Mouse (Mus musculus) lung, postnatal 0 days (tissue): ENCODE measurements at regions not wholly inside any gene's neighbourhood (a gene's known extent, or its start where the extent isn't known, plus 50 kb on each side); places are given as distances from the start of the nearest gene placed in this dataset.
A peak's percentile ranks its signal among the peaks of the same experiment; 100 is the strongest.

Source experiments
- ATAC-seq: fragments of 200-750 bp; cut with Nextera tagmentation; 2 replicates; pipeline ENCODE4 v1.8.0; 2017; ENCODE audit warnings: moderate library complexity
- DNase-seq: peaks from one replicate; pipeline ENCODE4 v3.0.0-alpha.2; 2016; ENCODE audit warnings: low spot score
- H3K27ac ChIP-seq: fragments of 300-500 bp; sonication (generic); 2 replicates; pipeline ENCODE4 v1.5.1; 2014; ENCODE audit warnings: antibody characterized with exemption, mild to moderate bottlenecking, low read length, mixed read lengths
- H3K27me3 ChIP-seq: fragments of 300-500 bp; sonication (generic); replicated peaks from 2 replicates; pipeline ENCODE4 v1.6.1; 2014; ENCODE audit warnings: low read length, mixed read lengths; ENCODE audit not compliant: insufficient read depth
- H3K36me3 ChIP-seq: fragments of 300-500 bp; sonication (generic); 2 replicates; pipeline ENCODE4 v1.6.1; 2014; ENCODE audit warnings: low read length, mixed read lengths; ENCODE audit not compliant: insufficient read depth
- H3K4me1 ChIP-seq: fragments of 300-500 bp; sonication (generic); 2 replicates; pipeline ENCODE4 v1.6.1; 2014; ENCODE audit warnings: antibody characterized with exemption, low read depth, low read length, mixed read lengths; ENCODE audit not compliant: insufficient read depth
- H3K4me2 ChIP-seq: fragments of 300-500 bp; sonication (generic); replicated peaks from 2 replicates; pipeline ENCODE4 v1.6.1; 2014; ENCODE audit warnings: low read depth, mild to moderate bottlenecking, low read length, moderate library complexity, mixed read lengths
- H3K4me3 ChIP-seq: fragments of 300-500 bp; sonication (generic); 2 replicates; pipeline ENCODE4 v1.5.1; 2014; ENCODE audit warnings: low read depth, low read length
- H3K9ac ChIP-seq: fragments of 300-500 bp; sonication (generic); replicated peaks from 2 replicates; pipeline ENCODE4 v1.6.1; 2014; ENCODE audit warnings: low read depth, mild to moderate bottlenecking
- H3K9me3 ChIP-seq: fragments of 300-500 bp; sonication (generic); 2 replicates; pipeline ENCODE4 v1.6.1; 2016; ENCODE audit warnings: low read length, mixed read lengths
- CTCF ChIP-seq: IDR thresholded peaks from 2 replicates; pipeline ENCODE4 v1.5.1; 2016; ENCODE audit warnings: antibody characterized with exemption, mild to moderate bottlenecking
- EP300 ChIP-seq: IDR thresholded peaks from 2 replicates; pipeline ENCODE4 v1.6.1; 2016; ENCODE audit warnings: antibody characterized with exemption, mild to moderate bottlenecking, control low read depth
- WGBS: fragments of 180-500 bp; shearing (Covaris S2); extraction: QIAGEN DNeasy Blood & Tissue Kit; methylation state at CpG from one replicate; pipeline ENCODE4 v1.1.7; 2014; 5-methylcytosine and 5-hydroxymethylcytosine counted together

DNA sequence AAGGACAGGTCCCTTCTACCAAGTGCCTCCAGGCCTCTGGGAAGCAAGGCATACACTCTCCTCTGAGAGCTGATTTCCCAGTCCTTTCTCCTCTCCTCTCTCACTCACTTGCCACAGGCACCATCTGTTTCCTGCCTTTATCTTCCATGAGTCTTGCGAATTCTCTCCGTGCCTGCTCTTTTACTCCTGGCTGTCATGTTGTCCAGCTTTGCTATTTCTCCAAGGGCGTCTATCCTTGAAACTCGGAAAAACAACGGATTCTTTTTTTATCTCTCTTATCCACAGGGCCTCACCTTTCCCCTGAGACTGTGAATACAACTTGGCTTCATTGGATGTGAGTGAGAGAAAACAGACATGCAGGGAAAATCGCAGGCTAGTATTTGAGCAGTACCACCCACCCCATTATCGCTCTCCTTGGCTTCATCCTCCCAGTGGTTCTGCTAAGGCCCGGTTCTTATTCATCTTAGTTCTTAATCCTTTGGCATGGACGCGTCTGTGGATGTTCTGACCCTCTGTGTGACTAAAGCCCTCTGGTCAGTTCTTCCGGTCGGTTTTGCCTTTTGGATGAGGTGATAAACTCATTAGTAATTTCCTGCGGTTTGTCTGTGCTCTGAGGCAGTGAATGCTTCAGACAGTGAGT is 159.4 kb downstream of the Rap2a start:
- no peak overlapping the region for H3K27ac ChIP-seq

DNA sequence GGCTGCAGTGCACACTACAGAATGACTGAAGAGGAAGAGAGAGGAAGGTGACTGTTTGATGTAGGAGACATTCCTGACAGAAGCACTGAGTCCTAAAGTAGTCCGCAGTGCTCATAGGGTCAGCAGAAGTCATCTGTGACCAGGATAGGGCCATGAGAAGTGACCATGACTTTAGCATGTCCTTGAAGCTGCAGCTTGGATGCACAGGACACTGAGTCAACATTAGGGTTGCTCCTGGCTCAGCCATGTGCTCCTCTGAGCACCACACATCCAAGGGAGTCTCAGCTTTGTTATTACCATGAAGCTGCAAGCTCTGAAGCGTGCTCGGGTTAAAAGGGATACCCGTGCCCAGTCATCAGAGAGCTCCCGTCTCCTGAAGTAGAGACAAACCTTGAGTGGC is 164.3 kb downstream of the Rap2a start:
- ATAC-seq: no peak
- no peak for TF ChIP-seq CTCF
- no peak for TF ChIP-seq EP300
- Histone ChIP-seq H3K27ac (no peak overlapping the region), H3K9ac (no peak overlapping the region), H3K4me3 (no peak overlapping the region), H3K36me3 (no peaks in the 10 kb centered on the region), H3K4me2 (no peak overlapping the region), H3K4me1 (no peaks in the 10 kb centered on the region), H3K9me3 (no peaks in the 10 kb centered on the region), H3K27me3 (no peaks in the 10 kb centered on the region)
- 86% methylated on average over 5 of the region's 5 CpGs for WGBS
- no peak for DNase-seq

More for the DNA sequence above, 159.4 kb downstream of the Rap2a start:
- peak; percentile 67; the same call in 1 of the 2 replicates for ATAC-seq
- no peak overlapping the region for H3K4me3 ChIP-seq
- H3K4me2 ChIP-seq: no peak overlapping the region
- no peaks in the 10 kb centered on the region for H3K4me1 ChIP-seq
- H3K36me3 ChIP-seq: no peaks in the 10 kb centered on the region
- no peaks in the 10 kb centered on the region for H3K27me3 ChIP-seq
- H3K9ac ChIP-seq: no peak overlapping the region
- 39% methylated on average over 13 of the region's 13 CpGs for WGBS
- DNase-seq: peak; percentile 41
- no peaks in the 10 kb centered on the region for H3K9me3 ChIP-seq
- TF ChIP-seq CTCF (no peak), EP300 (peak; percentile 5; the same call in 1 of the 2 replicates)

DNA sequence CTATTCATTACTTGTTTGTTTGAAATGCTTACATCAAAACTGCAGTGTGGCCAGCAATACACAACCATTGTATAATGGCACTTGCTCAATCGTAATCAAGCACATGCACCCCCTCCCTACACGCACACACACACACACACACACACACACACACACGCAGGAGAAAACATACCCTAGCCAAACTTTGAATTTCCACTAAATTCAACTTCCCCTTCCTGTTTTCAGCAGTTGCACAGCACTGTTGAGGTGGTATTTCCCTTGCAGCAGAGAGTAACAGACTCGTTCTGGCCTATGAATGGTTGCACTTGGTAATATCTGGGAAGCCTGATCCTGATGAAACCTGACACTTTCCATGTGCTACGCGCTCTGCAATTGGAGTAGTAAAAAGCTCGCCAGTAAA is 173.8 kb downstream of the Rap2a start:
- Histone ChIP-seq H3K4me3 (no peak overlapping the region), H3K4me1 (no peaks in the 10 kb centered on the region), H3K27ac (no peak overlapping the region), H3K27me3 (no peaks in the 10 kb centered on the region), H3K9me3 (no peaks in the 10 kb centered on the region), H3K4me2 (no peak overlapping the region), H3K36me3 (no peaks in the 10 kb centered on the region), H3K9ac (no peak overlapping the region)
- 77% methylated on average over 7 of the region's 7 CpGs for WGBS
- no peak for TF ChIP-seq CTCF
- TF ChIP-seq EP300: no peak
- ATAC-seq (no peak), DNase-seq (no peak)

DNA sequence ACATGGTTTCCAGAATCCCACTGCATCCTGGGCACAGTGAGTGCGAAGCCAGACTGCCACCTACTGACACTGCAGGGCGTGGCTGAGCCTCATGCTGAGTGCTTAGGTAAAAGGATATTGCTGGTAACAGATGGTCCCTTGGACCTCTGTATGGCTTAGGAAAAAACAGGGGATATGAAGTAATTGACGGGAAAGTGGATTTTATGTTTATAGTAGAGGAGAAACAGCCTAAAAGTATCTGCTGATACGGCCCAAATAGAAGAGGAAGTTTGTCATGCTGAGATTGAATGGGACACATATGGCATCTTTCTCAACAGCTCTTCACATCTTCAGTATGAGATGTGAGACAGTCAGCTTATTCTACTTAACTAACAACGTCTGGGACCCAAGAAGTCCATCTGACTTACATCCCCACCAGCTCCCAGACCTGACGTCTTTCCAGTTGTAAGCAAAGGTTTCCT is 182.1 kb downstream of the Rap2a start:
- peak; percentile 93 for DNase-seq

DNA sequence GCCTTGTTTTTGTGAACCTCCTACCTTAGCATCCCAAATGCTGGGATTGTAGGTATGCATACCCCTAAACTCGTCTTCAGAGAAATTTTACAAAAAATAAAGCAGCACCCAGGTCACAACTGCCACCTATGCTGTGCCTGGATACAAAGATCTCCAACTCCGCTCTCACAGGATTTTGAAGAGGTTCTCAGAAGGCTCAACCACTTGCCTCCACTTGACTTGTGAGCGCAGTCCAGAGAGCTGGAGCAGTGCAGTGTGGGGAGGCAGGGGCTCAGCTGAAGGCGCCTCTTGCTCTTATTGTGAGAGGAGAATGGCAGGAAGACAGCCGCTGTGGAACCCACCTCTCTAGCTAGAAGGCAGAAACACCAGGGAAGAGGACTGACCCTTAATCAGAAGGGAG is 182.9 kb downstream of the Rap2a start:
- Histone ChIP-seq H3K4me1 (peaks cover 7% of the 10 kb centered on the region; the same call in 1 of the 2 replicates), H3K27ac (peak overlapping the region; percentile 47; the same call in 1 of the 2 replicates), H3K4me3 (no peak overlapping the region), H3K9ac (no peak overlapping the region), H3K4me2 (no peak overlapping the region), H3K36me3 (no peaks in the 10 kb centered on the region), H3K27me3 (no peaks in the 10 kb centered on the region), H3K9me3 (no peaks in the 10 kb centered on the region)
- DNase-seq (peak; percentile 61), ATAC-seq (peak; percentile 39)
- 49% methylated on average over 5 of the region's 5 CpGs for WGBS
- no peak for TF ChIP-seq CTCF
- TF ChIP-seq EP300: no peak

More for the DNA sequence above, 182.1 kb downstream of the Rap2a start:
- ATAC-seq: peak; percentile 90
- WGBS: 37% methylated on average over 6 of the region's 6 CpGs
- peaks cover 7% of the 10 kb centered on the region; the same call in 1 of the 2 replicates for H3K4me1 ChIP-seq
- H3K9ac ChIP-seq: no peak overlapping the region
- no peaks in the 10 kb centered on the region for H3K27me3 ChIP-seq
- no peaks in the 10 kb centered on the region for H3K36me3 ChIP-seq
- peak overlapping the region; percentile 33; the same call in 1 of the 2 replicates for H3K27ac ChIP-seq
- peak; percentile 83 for TF ChIP-seq EP300
- TF ChIP-seq CTCF: peak; percentile 86
- H3K4me2 ChIP-seq: no peak overlapping the region
- no peak overlapping the region for H3K4me3 ChIP-seq
- H3K9me3 ChIP-seq: no peaks in the 10 kb centered on the region

DNA sequence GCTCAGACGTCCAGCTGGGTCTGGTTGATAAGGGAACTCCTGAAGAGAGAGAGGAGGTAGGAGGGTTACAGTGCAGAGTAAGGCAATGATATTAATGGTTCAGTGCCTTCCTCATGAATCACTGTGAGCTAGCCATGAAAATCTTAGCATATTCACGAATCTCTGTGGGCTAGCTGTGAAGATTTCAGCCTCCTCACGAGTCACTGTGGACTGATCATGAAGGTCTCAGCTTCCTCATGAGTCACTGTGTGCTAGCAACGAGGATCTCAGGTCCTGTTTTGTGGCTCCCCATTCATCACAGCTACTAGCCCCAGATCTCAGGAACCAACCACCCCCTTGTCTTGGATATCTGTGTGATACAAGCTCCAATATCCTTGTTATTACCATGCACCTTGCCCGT is 191.4 kb downstream of the Rap2a start:
- DNase-seq: no peak
- 66% methylated on average over 5 of the region's 5 CpGs for WGBS

More for the DNA sequence above, 191.4 kb downstream of the Rap2a start:
- no peak overlapping the region for H3K27ac ChIP-seq
- H3K4me1 ChIP-seq: no peaks in the 10 kb centered on the region
- no peaks in the 10 kb centered on the region for H3K27me3 ChIP-seq
- H3K36me3 ChIP-seq: no peaks in the 10 kb centered on the region
- no peak for ATAC-seq
- no peak overlapping the region for H3K4me2 ChIP-seq
- no peak overlapping the region for H3K4me3 ChIP-seq
- H3K9ac ChIP-seq: no peak overlapping the region
- H3K9me3 ChIP-seq: no peaks in the 10 kb centered on the region
- TF ChIP-seq CTCF (no peak), EP300 (no peak)
